Mouse (Mus musculus) liver, embryonic 15.5 days (tissue): ENCODE data around the gene 9930111J21Rik1. TPM values are rescaled to one million over a fixed set of nuclear protein-coding genes. Genes with fewer than 3 reads are reported as not detected.
"Not testable (repeated sequence)": the region's sequence is repeated elsewhere in the genome, so short reads cannot be mapped to it uniquely, and the experiment has no call there.

Source experiments
- ATAC-seq: fragments of 200-750 bp; cut with Nextera tagmentation; 2 replicates; pipeline ENCODE4 v1.8.0; 2017; ENCODE audit warnings: moderate number of reproducible peaks, mild to moderate bottlenecking, moderate library complexity; ENCODE audit not compliant: insufficient read depth
- H3K27ac ChIP-seq: fragments of 300-500 bp; sonication (generic); replicated peaks from 2 replicates; pipeline ENCODE4 v1.5.1; 2015; ENCODE audit warnings: mild to moderate bottlenecking, inconsistent platforms
- H3K27me3 ChIP-seq: fragments of 300-500 bp; sonication (generic); 2 replicates; pipeline ENCODE4 v1.6.1; 2015; ENCODE audit warnings: mild to moderate bottlenecking, inconsistent platforms
- H3K36me3 ChIP-seq: fragments of 300-500 bp; sonication (generic); replicated peaks from 2 replicates; pipeline ENCODE4 v1.6.1; 2015; ENCODE audit warnings: moderate library complexity, mild to moderate bottlenecking, inconsistent platforms
- H3K4me1 ChIP-seq: fragments of 300-500 bp; sonication (generic); replicated peaks from 2 replicates; pipeline ENCODE4 v1.6.1; 2015; ENCODE audit warnings: inconsistent platforms
- H3K4me2 ChIP-seq: fragments of 300-500 bp; sonication (generic); 2 replicates; pipeline ENCODE4 v1.6.1; 2015; ENCODE audit warnings: moderate library complexity, mild to moderate bottlenecking, inconsistent platforms
- H3K4me3 ChIP-seq: fragments of 300-500 bp; sonication (generic); replicated peaks from 2 replicates; pipeline ENCODE4 v1.5.1; 2015; ENCODE audit warnings: mild to moderate bottlenecking, inconsistent platforms
- H3K9ac ChIP-seq: fragments of 300-500 bp; sonication (generic); 2 replicates; pipeline ENCODE4 v1.6.1; 2015; ENCODE audit warnings: moderate library complexity, mild to moderate bottlenecking, inconsistent platforms
- H3K9me3 ChIP-seq: fragments of 300-500 bp; sonication (generic); replicated peaks from 2 replicates; pipeline ENCODE4 v1.6.1; 2016; ENCODE audit warnings: inconsistent platforms
- WGBS: fragments of 180-500 bp; shearing (Covaris S2); methylation state at CpG from one replicate; pipeline ENCODE4 v1.1.7; 2015; ENCODE audit warnings: mixed read lengths; ENCODE audit not compliant: insufficient replicate concordance; 5-methylcytosine and 5-hydroxymethylcytosine counted together
- polyA plus RNA-seq: library from polyadenylated mRNA; unstranded; fragments of >200 nt; fragmentation: Nextera tagmentation; extraction: Ambion mirVana; gene quantifications from 2 replicates; pipeline ENCODE4 v1.2.1, GENCODE M21; 2015

The 9930111J21Rik1 gene
- 1.1 TPM in 2 replicates for polyA plus RNA-seq

GRCm38 (mm10) chr11:48979251-48979650, at the start of gene 9930111J21Rik1:
TSS of gene 9930111J21Rik1 (minus strand) at chr11:48979398.
- H3K9me3 ChIP-seq, H3K27ac ChIP-seq, H3K9ac ChIP-seq, H3K4me3 ChIP-seq, H3K4me2 ChIP-seq, H3K27me3 ChIP-seq, H3K36me3 ChIP-seq, H3K4me1 ChIP-seq: not testable (repeated sequence)
- ATAC-seq, result peak; percentile 42; the same call in 1 of the 2 replicates
- no CpG with 5 or more reads among the region's 3 CpGs for WGBS

DNA sequence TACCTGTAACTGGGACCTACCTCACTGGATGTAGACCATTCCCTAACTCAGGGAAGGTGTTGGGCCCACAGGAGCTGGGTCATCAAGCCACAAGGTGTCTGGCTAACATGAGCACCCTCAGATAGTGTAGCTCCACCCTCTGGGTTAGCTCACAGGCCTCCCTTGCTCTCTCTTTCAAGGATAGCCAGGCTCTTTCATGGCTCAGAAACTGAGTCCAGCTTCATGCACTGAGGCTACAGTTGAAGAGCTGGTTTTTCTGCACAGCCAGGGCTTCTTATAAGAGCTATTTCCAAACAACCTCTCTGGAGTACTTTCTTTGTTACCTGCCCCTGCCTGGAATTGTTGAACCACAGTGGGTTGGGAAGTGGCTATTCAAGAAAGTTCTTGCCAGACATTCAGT, 32.9 kb upstream of the 9930111J21Rik1 start:
- not testable (repeated sequence) for ATAC-seq, H3K9me3 ChIP-seq

DNA sequence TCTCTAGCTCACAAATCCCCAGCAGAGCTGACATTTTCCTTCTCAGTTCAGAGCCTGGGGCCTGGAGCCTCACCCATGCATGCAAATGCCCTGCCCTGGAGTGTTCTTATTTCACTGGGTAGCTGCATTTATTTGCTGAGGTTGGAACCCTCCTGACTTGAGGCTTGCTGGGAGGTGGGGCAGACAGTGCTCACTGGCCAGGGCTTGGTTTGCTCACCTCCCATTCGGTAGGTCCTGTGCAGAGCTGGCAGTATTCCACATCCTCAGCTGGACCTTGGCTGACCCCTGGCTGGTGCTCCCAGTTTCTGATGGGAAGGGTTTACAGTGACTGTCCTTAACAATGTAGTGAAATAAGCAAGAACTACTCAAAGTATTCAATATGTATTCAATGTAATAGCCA, 27.6 kb upstream of the 9930111J21Rik1 start:
- H3K27me3 ChIP-seq, H3K9me3 ChIP-seq, H3K4me3 ChIP-seq, H3K4me2 ChIP-seq, ATAC-seq, H3K4me1 ChIP-seq, H3K27ac ChIP-seq, H3K9ac ChIP-seq, H3K36me3 ChIP-seq: not testable (repeated sequence)
- WGBS, result 54% methylated on average over 1 of the region's 1 CpGs

More for the DNA sequence above, 32.9 kb upstream of the 9930111J21Rik1 start:
- H3K4me1 ChIP-seq, H3K4me3 ChIP-seq, H3K9ac ChIP-seq, H3K4me2 ChIP-seq, H3K36me3 ChIP-seq, H3K27ac ChIP-seq, H3K27me3 ChIP-seq: not testable (repeated sequence)

GRCm38 (mm10) chr11:49006317-49006716, 27.1 kb upstream of the 9930111J21Rik1 start:
- not testable (repeated sequence) for H3K27ac ChIP-seq, H3K9ac ChIP-seq, H3K9me3 ChIP-seq, H3K4me2 ChIP-seq, ATAC-seq, H3K36me3 ChIP-seq, H3K4me1 ChIP-seq, H3K27me3 ChIP-seq, H3K4me3 ChIP-seq
- 36% methylated on average over 2 of the region's 2 CpGs for WGBS

DNA sequence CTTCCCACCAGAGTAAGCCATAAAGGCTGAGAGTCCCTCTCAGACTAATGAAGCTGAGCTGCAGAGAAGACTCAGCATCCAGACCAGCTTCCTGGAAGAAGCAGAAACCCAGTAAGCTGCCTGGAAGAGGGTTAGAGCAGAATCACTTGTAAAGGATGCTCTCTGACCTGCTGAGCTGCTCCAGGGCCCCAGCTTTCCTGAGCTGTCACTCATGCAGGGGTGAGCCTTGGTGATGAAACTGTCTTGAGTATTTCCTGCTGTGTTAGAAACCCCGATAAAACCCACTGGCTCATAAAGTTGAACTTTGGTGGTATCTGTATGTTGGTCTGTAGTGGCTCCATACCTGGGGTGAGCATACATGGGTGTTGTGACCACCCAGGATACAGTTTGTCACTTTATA, 21.2 kb upstream of the 9930111J21Rik1 start:
- WGBS, result 22% methylated on average over 1 of the region's 1 CpGs
- not testable (repeated sequence) for H3K4me1 ChIP-seq, H3K9ac ChIP-seq, H3K27me3 ChIP-seq, H3K4me3 ChIP-seq, H3K4me2 ChIP-seq, ATAC-seq, H3K9me3 ChIP-seq, H3K27ac ChIP-seq, H3K36me3 ChIP-seq

DNA sequence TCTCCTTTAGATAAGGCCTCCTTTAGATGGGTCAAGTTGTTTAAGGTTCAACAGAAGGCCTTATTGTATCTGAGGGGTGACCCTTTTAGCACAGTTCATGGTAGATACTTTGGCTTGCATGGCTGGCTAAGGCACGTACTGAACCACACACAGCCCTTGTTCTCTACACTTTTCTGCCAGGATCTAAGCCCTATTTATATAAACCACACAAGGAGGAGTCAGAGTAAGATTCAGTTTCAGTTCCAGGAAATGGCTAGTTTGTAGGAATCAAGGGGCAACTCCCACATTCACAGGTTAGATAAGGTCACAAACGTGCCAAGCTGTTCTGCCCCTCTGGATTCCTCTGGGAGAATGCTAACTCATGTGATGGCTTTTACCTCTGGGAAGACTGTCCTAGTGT, 14.8 kb upstream of the 9930111J21Rik1 start, which contains the start of gene Tgtp1:
Tgtp1 (minus strand) TSS at position 155 of the 400 bp plus-strand sequence.
- H3K27me3 ChIP-seq, H3K27ac ChIP-seq, H3K36me3 ChIP-seq, H3K9ac ChIP-seq, H3K4me1 ChIP-seq, H3K4me3 ChIP-seq, ATAC-seq, H3K9me3 ChIP-seq, H3K4me2 ChIP-seq: not testable (repeated sequence)
- 16% methylated on average over 2 of the region's 2 CpGs for WGBS

GRCm38 (mm10) chr11:48993296-48993695, 14.1 kb upstream of the 9930111J21Rik1 start:
- H3K9ac ChIP-seq, H3K36me3 ChIP-seq, H3K4me3 ChIP-seq, ATAC-seq, H3K9me3 ChIP-seq, H3K4me1 ChIP-seq, H3K4me2 ChIP-seq, H3K27ac ChIP-seq, H3K27me3 ChIP-seq: not testable (repeated sequence)
- WGBS, result 44% methylated on average over 10 of the region's 10 CpGs

- H3K4me2 ChIP-seq, ATAC-seq, H3K9me3 ChIP-seq, H3K4me3 ChIP-seq, H3K36me3 ChIP-seq, H3K4me1 ChIP-seq, H3K27me3 ChIP-seq, H3K27ac ChIP-seq, H3K9ac ChIP-seq: not testable (repeated sequence)
- 43% methylated on average over 4 of the region's 4 CpGs for WGBS
Observed at GRCm38 (mm10) chr11:48991740-48992520, 12.7 kb upstream of the 9930111J21Rik1 start, which contains the start of gene Gm12185. TSS of gene Gm12185 (minus strand) at chr11:48992226.

GRCm38 (mm10) chr11:48989981-48990380, 10.8 kb upstream of the 9930111J21Rik1 start:
- H3K9ac ChIP-seq, H3K27me3 ChIP-seq, H3K36me3 ChIP-seq, H3K4me2 ChIP-seq, H3K4me3 ChIP-seq, H3K4me1 ChIP-seq, ATAC-seq, H3K27ac ChIP-seq, H3K9me3 ChIP-seq: not testable (repeated sequence)
- WGBS, result 43% methylated on average over 2 of the region's 2 CpGs

DNA sequence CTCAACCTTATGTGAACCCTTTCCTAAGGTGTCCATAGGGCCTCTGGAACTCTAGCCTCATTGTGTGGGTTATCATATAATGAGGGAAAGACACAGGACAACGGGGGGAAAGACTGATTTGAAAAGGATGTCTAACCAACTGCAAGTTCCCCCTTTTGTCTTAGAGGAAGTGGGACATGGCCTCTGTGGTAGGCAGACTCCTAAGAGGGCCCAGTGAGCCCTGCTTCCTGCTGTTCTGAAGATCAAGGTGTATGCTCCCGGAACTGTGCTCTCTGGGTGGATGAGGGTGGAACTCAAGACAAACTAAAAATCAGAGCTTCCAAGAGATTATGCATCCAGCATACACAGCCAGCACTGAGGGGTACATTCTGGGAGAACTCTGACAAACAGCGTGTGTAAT, 9.0 kb upstream of the 9930111J21Rik1 start:
- not testable (repeated sequence) for H3K9me3 ChIP-seq, H3K27me3 ChIP-seq, H3K36me3 ChIP-seq, H3K27ac ChIP-seq, H3K4me1 ChIP-seq, ATAC-seq, H3K4me3 ChIP-seq, H3K9ac ChIP-seq, H3K4me2 ChIP-seq
- WGBS, result 26% methylated on average over 2 of the region's 3 CpGs

DNA sequence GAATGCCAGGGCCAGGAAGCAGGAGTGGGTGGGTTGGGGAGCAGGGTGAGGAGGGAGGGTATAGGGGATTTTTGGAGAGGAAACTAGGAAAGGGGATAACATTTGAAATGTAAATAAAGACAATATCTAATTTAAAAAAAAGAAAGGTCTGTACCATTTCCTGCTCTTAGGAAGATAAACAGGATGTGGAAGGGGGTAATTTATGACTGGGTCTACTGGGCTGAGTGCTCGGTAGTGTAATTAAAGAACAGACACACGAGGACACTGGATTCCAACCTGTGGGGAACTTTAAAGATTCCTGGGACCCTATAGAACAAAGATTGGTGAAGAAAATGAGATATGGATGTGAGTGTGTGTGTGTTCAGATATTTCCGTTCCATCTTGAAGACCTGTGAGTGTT, 3.6 kb upstream of the 9930111J21Rik1 start:
- H3K9me3 ChIP-seq, H3K27me3 ChIP-seq, H3K4me1 ChIP-seq, H3K27ac ChIP-seq, H3K36me3 ChIP-seq, H3K4me3 ChIP-seq, H3K9ac ChIP-seq, H3K4me2 ChIP-seq, ATAC-seq: not testable (repeated sequence)
- WGBS, result no CpG with 5 or more reads among the region's 3 CpGs

DNA sequence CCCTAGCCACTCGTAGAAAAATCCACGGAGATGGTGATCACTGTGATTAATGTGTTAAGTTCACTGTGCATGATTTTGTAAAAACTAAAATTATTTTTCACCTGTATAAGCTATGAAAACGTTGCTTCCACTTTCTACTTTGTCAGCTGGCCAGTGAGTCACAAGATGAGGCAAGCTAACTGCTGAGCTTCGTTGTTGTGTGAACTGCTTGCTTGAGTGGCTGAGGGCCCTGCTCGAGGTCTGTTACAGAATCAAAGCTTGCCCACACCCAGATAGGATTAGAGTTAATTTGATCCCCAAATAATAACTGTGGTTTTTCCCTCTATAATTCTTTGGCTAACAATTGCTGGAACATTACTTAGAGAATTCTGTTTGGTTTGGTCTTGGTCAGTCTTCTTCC, 854 bp upstream of the 9930111J21Rik1 start:
- H3K36me3 ChIP-seq, H3K27ac ChIP-seq, H3K4me1 ChIP-seq, H3K4me3 ChIP-seq, H3K9me3 ChIP-seq, H3K4me2 ChIP-seq, H3K9ac ChIP-seq, H3K27me3 ChIP-seq, ATAC-seq: not testable (repeated sequence)
- WGBS, result no CpG with 5 or more reads among the region's 5 CpGs
